Mouse (Mus musculus): ENCODE data around the gene Gm49333.

Gene Gm49333

GRCm38 (mm10) chr16:20677974-20678675 lies 66.7 kb downstream of the Gm49333 start:
- DNase-seq (ENCODE audit: extremely low spot score, low read depth, low spot score): no peak

GRCm38 (mm10) chr16:20690774-20691173 lies 79.4 kb downstream of the Gm49333 start:
- DNase-seq (ENCODE audit: extremely low spot score, low read depth, low spot score): no peak

- no peak for DNase-seq (ENCODE audit: extremely low spot score, low read depth, low spot score)
Observed at GRCm38 (mm10) chr16:20691617-20692016, 80.2 kb downstream of the Gm49333 start.

GRCm38 (mm10) chr16:20692241-20692965 lies 81.0 kb downstream of the Gm49333 start:
- no peak for DNase-seq (ENCODE audit: extremely low spot score, low read depth, low spot score)

GRCm38 (mm10) chr16:20693111-20693701 lies 81.8 kb downstream of the Gm49333 start, which contains the start of gene Fam131a:
Gene Fam131a, plus strand, starts transcription at chr16:20693241.
- DNase-seq (ENCODE audit: extremely low spot score, low read depth, low spot score): peak; percentile 68

GRCm38 (mm10) chr16:20694781-20695180 lies 83.4 kb downstream of the Gm49333 start:
- no peak for DNase-seq (ENCODE audit: extremely low spot score, low read depth, low spot score)
